ENCODE assay signal across 8 mouse cellular contexts in the genomic region with DNA sequence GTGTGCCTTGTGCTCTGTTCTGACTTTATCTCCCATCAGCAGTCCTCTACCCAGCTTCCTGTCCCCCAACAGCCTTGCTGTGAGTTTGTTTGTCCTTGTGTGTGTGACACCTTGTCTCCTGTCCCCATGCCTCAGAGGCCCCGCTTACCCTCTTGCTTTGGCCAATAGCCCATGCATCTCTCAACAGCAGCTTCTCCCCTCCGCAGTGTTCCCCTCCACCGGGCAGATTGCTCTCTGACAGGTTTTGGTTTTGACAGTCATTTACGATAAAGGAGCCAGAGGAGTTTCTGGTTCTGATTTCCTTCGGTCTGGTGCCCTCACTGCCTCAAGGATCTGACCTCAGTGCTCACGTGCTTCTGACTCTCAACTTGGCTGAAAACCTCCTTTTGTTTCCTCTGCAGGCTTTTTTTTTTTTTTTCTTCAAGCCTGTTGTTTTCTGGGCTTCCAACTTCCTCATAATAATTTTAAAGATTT. TPM values are rescaled to one million over a fixed set of nuclear protein-coding genes. Genes with fewer than 3 reads are reported as not detected.
DNase-seq lines count a peak whose midpoint lies in the region; ATAC-seq lines count a peak whose summit lies in the region.
"Had no signal": no experiment of that assay in that cellular context is flagged by ENCODE, and none has a peak within 500 bp of the region (broad histone marks: within the 10 kb centered on the region; RNA-seq: fewer than 3 reads in every experiment).

No protein-coding gene starts in this region.

- 16% methylated on average over 6 of the region's 6 CpGs for WGBS in liver, embryonic 16.5 days (ENCODE audit: insufficient replicate concordance)
- 72% methylated on average over 6 of the region's 6 CpGs for WGBS in forebrain, embryonic 13.5 days

- H3K9me3 ChIP-seq in liver, embryonic 16.5 days (replicated peaks; ENCODE audit: control insufficient read depth, low read length), result no peaks in the 10 kb centered on the region
- no peaks in the 10 kb centered on the region for H3K9me3 ChIP-seq in forebrain, embryonic 13.5 days (replicated peaks)

- 0 out of 2 replicates have a peak, but pooled peaks have one; percentile 10 for ATAC-seq in liver, embryonic 16.5 days (ENCODE audit: low read depth)
- ATAC-seq in forebrain, embryonic 13.5 days, result no peak

- intact Hi-C loops in heart, postnatal 36 days (cut with DNase I), result no loop called here

- DNase-seq in MEL-GATA-1-ER (ENCODE audit: extremely low read depth, low read depth), result peak; percentile 65
- DNase-seq in adrenal gland, postnatal 36 days, result peak; percentile 43 to 59
- DNase-seq in heart, postnatal 36 days, result peak; percentile 34 to 50
- DNase-seq in cerebellum, adult 11 months, result no peak
- no peak for DNase-seq in layer of hippocampus, adult 8-10 months (ENCODE audit: low spot score in 2 of 2)

- H3K4me3 ChIP-seq in liver, embryonic 16.5 days (ENCODE audit: low read depth, low read length), result no peak overlapping the region
- H3K4me3 ChIP-seq in forebrain, embryonic 13.5 days, result no peak overlapping the region
- H3K4me3 ChIP-seq: erythroblast, embryonic 14.5 days had no signal

- no peak overlapping the region for H3K27ac ChIP-seq in liver, embryonic 16.5 days (ENCODE audit: low read length)
- no peak overlapping the region for H3K27ac ChIP-seq in forebrain, embryonic 13.5 days

- no peak overlapping the region for H3K4me2 ChIP-seq in liver, embryonic 16.5 days (ENCODE audit: low read depth, low read length)
- H3K4me2 ChIP-seq in forebrain, embryonic 13.5 days, result no peak overlapping the region

- H3K36me3 ChIP-seq in liver, embryonic 16.5 days (ENCODE audit: control insufficient read depth, insufficient read depth), result no peaks in the 10 kb centered on the region
- no peaks in the 10 kb centered on the region for H3K36me3 ChIP-seq in forebrain, embryonic 13.5 days (ENCODE audit: poor library complexity, severe bottlenecking)

- peaks cover 12% of the 10 kb centered on the region for H3K4me1 ChIP-seq in liver, embryonic 16.5 days (ENCODE audit: control insufficient read depth, low read depth, low read length)
- peaks cover 8% of the 10 kb centered on the region for H3K4me1 ChIP-seq in forebrain, embryonic 13.5 days

- H3K9ac ChIP-seq in liver, embryonic 16.5 days (ENCODE audit: low read depth, low read length), result no peak overlapping the region
- no peak overlapping the region for H3K9ac ChIP-seq in forebrain, embryonic 13.5 days

- H3K27me3 ChIP-seq in liver, embryonic 16.5 days (ENCODE audit: control insufficient read depth, insufficient read depth, low read depth, low read length), result no peaks in the 10 kb centered on the region
- no peaks in the 10 kb centered on the region for H3K27me3 ChIP-seq in forebrain, embryonic 13.5 days

RNA-seq across cellular contexts. Expression of a gene that starts 11.1 kb away (rescaled TPM):
- total RNA-seq in adrenal gland, postnatal 36 days (2021), result 100 to 1,000 TPM in 1 of 2 experiments, 10 to 100 TPM in 1; 91.9 to 225 TPM
- total RNA-seq in heart, postnatal 36 days (2021), result 100 to 1,000 TPM; 203 to 236 TPM
- polyA plus RNA-seq in liver, embryonic 16.5 days (2015; fragmentation: Nextera tagmentation; extraction: Ambion mirVana), result 6.1 and 7.2 TPM in 2 replicates
- total RNA-seq in layer of hippocampus, adult 8-10 months (2022), result 100 to 1,000 TPM; 106 to 125 (median 109) TPM
- polyA plus RNA-seq in forebrain, embryonic 13.5 days (2015; fragmentation: Nextera tagmentation; extraction: Ambion mirVana), result 4.5 TPM in 2 replicates

RNA-seq across cellular contexts. Expression of a gene that starts 40.2 kb away (rescaled TPM):
- 1 to 10 TPM; 6.2 to 7.5 TPM for total RNA-seq in adrenal gland, postnatal 36 days (2021)
- total RNA-seq in heart, postnatal 36 days (2021), result under 1 TPM; 0.78 to 0.79 TPM
- 37.1 and 40.7 TPM in 2 replicates for polyA plus RNA-seq in liver, embryonic 16.5 days (2015; fragmentation: Nextera tagmentation; extraction: Ambion mirVana)
- 1 to 10 TPM in 2 of 4 experiments, under 1 TPM in 2; 0.69 to 1.1 (median 0.93) TPM for total RNA-seq in layer of hippocampus, adult 8-10 months (2022)
- 67.1 and 72.6 TPM in 2 replicates for polyA plus RNA-seq in forebrain, embryonic 13.5 days (2015; fragmentation: Nextera tagmentation; extraction: Ambion mirVana)

Comparison
In these comparisons a context has a peak if more than half of its experiments do, and no peak if none do; other contexts are left out.
1. DNase-seq: peak in MEL-GATA-1-ER (single experiment), adrenal gland, postnatal 36 days (2 of 2) and heart, postnatal 36 days (2 of 2); none in cerebellum, adult 11 months (single experiment) and layer of hippocampus, adult 8-10 months (0 of 2).